Mouse (Mus musculus) lung, embryonic 15.5 days (tissue): Measurements from ENCODE around the gene Sbsn. TPM values are rescaled to one million over a fixed set of nuclear protein-coding genes. Genes with fewer than 3 reads are reported as not detected.
"Not testable (repeated sequence)": the region's sequence is repeated elsewhere in the genome, so short reads cannot be mapped to it uniquely, and the experiment has no call there.

Source experiments
- ATAC-seq: fragments of 200-750 bp; cut with Nextera tagmentation; 2 replicates; pipeline ENCODE4 v1.8.0; 2017; ENCODE audit warnings: moderate number of reproducible peaks, borderline replicate concordance; ENCODE audit not compliant: low FRiP score, low TSS enrichment; ENCODE audit errors: extremely low read depth
- H3K27ac ChIP-seq: fragments of 300-500 bp; sonication (generic); 2 replicates; pipeline ENCODE4 v1.5.1; 2015; ENCODE audit warnings: moderate library complexity, mild to moderate bottlenecking, inconsistent platforms
- H3K27me3 ChIP-seq: fragments of 300-500 bp; sonication (generic); 2 replicates; pipeline ENCODE4 v1.6.1; 2015; ENCODE audit warnings: inconsistent platforms
- H3K36me3 ChIP-seq: fragments of 300-500 bp; sonication (generic); 2 replicates; pipeline ENCODE4 v1.6.1; 2015; ENCODE audit warnings: inconsistent platforms
- H3K4me1 ChIP-seq: fragments of 300-500 bp; sonication (generic); 2 replicates; pipeline ENCODE4 v1.6.1; 2015; ENCODE audit warnings: inconsistent platforms
- H3K4me2 ChIP-seq: fragments of 300-500 bp; sonication (generic); 2 replicates; pipeline ENCODE4 v1.6.1; 2015; ENCODE audit warnings: inconsistent platforms, mild to moderate bottlenecking, moderate library complexity
- H3K4me3 ChIP-seq: fragments of 300-500 bp; sonication (generic); 2 replicates; pipeline ENCODE4 v1.5.1; 2015; ENCODE audit warnings: mild to moderate bottlenecking, inconsistent platforms
- H3K9ac ChIP-seq: fragments of 300-500 bp; sonication (generic); 2 replicates; pipeline ENCODE4 v1.6.1; 2015; ENCODE audit warnings: inconsistent platforms
- H3K9me3 ChIP-seq: fragments of 300-500 bp; sonication (generic); 2 replicates; pipeline ENCODE4 v1.6.1; 2016; ENCODE audit warnings: inconsistent platforms
- WGBS: fragments of 180-500 bp; shearing (Covaris S2); methylation state at CpG from one replicate; pipeline ENCODE4 v1.1.7; 2015; 5-methylcytosine and 5-hydroxymethylcytosine counted together
- polyA plus RNA-seq: library from polyadenylated mRNA; unstranded; fragments of >200 nt; fragmentation: Nextera tagmentation; extraction: Ambion mirVana; gene quantifications from 2 replicates; pipeline ENCODE4 v1.2.1, GENCODE M21; 2015

Gene Sbsn
- polyA plus RNA-seq, 1 experiment from 2014 or later = 1.8 TPM

GRCm38 (mm10) chr7:30729396-30730063, 21.7 kb upstream of the Sbsn start, which contains the start of gene Tmem147:
TSS of gene Tmem147 (minus strand) at chr7:30729540.
- under 1% methylated on average over 60 of the region's 60 CpGs for WGBS
- H3K27ac ChIP-seq = peak within 1 kb of the TSS; percentile 60
- peak; percentile 97 for ATAC-seq

GRCm38 (mm10) chr7:30730064-30730722, 21.1 kb upstream of the Sbsn start:
- WGBS = 22% methylated on average over 14 of the region's 22 CpGs
- not testable (repeated sequence) for ATAC-seq, H3K9me3 ChIP-seq, H3K27me3 ChIP-seq, H3K36me3 ChIP-seq
- H3K4me3 ChIP-seq = peak overlapping the region; percentile 76
- H3K9ac ChIP-seq = peak overlapping the region; percentile 81
- H3K4me1 ChIP-seq = peaks cover 16% of the 10 kb centered on the region
- H3K27ac ChIP-seq = peak overlapping the region; percentile 60
- peak overlapping the region; percentile 76 for H3K4me2 ChIP-seq

More at GRCm38 (mm10) chr7:30729396-30730063, 21.7 kb upstream of the Sbsn start, which contains the start of gene Tmem147:
- Histone ChIP-seq H3K36me3 (peaks cover 9% of the 10 kb centered on the region), H3K4me1 (peaks cover 16% of the 10 kb centered on the region), H3K9ac (peak within 1 kb of the TSS; percentile 81), H3K27me3 (no peaks in the 10 kb centered on the region), H3K4me2 (peak within 1 kb of the TSS; percentile 76), H3K4me3 (peak within 1 kb of the TSS; percentile 76), H3K9me3 (no peaks in the 10 kb centered on the region)

- H3K9ac ChIP-seq = no peak overlapping the region
- H3K9me3 ChIP-seq = no peaks in the 10 kb centered on the region
- ATAC-seq = no peak
- WGBS = 88% methylated on average over 3 of the region's 3 CpGs
- no peaks in the 10 kb centered on the region for H3K4me1 ChIP-seq
- no peak overlapping the region for H3K4me2 ChIP-seq
- no peak overlapping the region for H3K27ac ChIP-seq
- H3K36me3 ChIP-seq = peaks cover 17% of the 10 kb centered on the region
- H3K4me3 ChIP-seq = no peak overlapping the region
- H3K27me3 ChIP-seq = no peaks in the 10 kb centered on the region
These were observed 15.1 kb upstream of the Sbsn start for GRCm38 (mm10) chr7:30736211-30736610.

- H3K4me1 ChIP-seq, H3K9ac ChIP-seq, ATAC-seq, H3K36me3 ChIP-seq, H3K4me3 ChIP-seq, H3K4me2 ChIP-seq, H3K27me3 ChIP-seq, H3K27ac ChIP-seq, H3K9me3 ChIP-seq: not testable (repeated sequence)
- 84% methylated on average over 2 of the region's 2 CpGs for WGBS
These were observed 8.7 kb upstream of the Sbsn start for GRCm38 (mm10) chr7:30742570-30742969.

DNA sequence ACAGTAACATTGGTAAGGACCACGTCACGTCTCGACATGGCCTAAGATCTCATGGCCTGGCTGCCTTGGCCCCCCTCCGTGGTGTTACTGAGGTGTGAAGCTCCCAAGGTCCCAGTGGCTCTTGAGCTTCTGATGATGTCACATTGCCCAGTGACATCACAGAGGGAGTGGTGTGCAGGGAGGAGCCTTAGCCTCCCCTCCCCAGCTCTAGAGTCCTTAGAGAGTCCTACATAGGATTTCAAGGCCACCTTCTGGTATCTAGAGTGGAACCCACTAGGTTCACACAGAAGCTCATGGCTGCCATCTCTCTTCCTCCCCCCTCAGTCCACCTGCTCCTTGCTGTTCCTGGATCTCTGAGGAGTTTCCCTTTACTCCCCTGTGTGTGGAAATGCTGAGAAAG, 7.7 kb upstream of the Sbsn start, which contains the start of gene Gapdhs:
Gene Gapdhs (minus strand): TSS at position 65 of the 400 bp plus-strand sequence.
- H3K27ac ChIP-seq = 0 out of 2 replicates have a peak within 1 kb of the TSS, but pooled peaks have one; percentile 25
- H3K4me3 ChIP-seq, ATAC-seq, H3K9me3 ChIP-seq, H3K4me1 ChIP-seq, H3K36me3 ChIP-seq, H3K4me2 ChIP-seq, H3K27me3 ChIP-seq, H3K9ac ChIP-seq: not testable (repeated sequence)
- no CpG with 5 or more reads among the region's 4 CpGs for WGBS

- Histone ChIP-seq H3K4me2 (no peak overlapping the region), H3K27ac (0 out of 2 replicates have a peak overlapping the region, but pooled peaks have one; percentile 25), H3K9ac (no peak overlapping the region), H3K27me3 (no peaks in the 10 kb centered on the region), H3K36me3 (no peaks in the 10 kb centered on the region), H3K4me1 (0 out of 2 replicates have a peak, but pooled peaks cover 4% of the 10 kb centered on the region), H3K9me3 (no peaks in the 10 kb centered on the region), H3K4me3 (no peak overlapping the region)
- ATAC-seq = peak; percentile 55
- 21% methylated on average over 4 of the region's 4 CpGs for WGBS
These were observed 7.2 kb upstream of the Sbsn start for GRCm38 (mm10) chr7:30744022-30744598.

- no peaks in the 10 kb centered on the region for H3K9me3 ChIP-seq
- no peaks in the 10 kb centered on the region for H3K27me3 ChIP-seq
- H3K27ac ChIP-seq = no peak overlapping the region
- no peak overlapping the region for H3K4me2 ChIP-seq
- no peak for ATAC-seq
- H3K4me3 ChIP-seq = no peak overlapping the region
- no peaks in the 10 kb centered on the region for H3K36me3 ChIP-seq
- 0 out of 2 replicates have a peak, but pooled peaks cover 4% of the 10 kb centered on the region for H3K4me1 ChIP-seq
- no peak overlapping the region for H3K9ac ChIP-seq
- 75% methylated on average over 7 of the region's 7 CpGs for WGBS
These were observed 3.6 kb upstream of the Sbsn start for GRCm38 (mm10) chr7:30747525-30748204.

DNA sequence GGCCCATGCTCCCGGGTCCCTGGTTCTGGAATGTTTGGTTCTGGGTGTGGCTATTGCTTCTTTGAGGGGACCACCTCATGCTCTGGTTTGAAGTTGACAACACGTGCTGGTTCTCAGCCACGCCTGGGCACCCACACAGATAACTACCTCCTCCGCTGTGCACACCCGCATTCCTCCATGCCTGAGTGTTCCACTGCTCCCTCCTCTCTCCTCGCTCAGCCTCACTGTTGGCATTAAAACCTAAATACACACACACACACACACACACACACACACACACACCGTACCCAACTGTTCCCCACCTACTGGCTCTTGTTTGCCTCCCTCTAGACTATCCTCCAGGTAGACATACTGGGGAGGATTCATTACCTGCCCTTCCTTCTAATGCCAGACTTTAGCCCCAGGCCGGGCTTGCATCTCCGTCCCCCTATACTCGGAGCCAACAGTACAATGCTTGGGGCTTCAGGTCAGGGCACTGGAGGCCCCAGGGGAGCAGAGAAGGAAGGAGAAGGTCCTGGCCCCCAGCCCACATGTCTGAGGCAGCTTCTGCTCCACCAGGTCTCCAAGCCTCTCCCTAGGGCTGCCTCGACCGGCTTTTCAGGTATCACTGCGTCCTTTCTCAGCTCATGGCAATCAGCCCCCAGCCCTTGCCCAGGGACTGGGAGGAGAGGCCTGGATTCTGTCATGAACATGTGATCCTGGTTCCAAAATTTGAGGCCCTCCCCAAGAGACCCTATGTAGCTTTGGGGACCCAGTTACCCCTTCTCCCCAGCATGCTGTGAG, 1.3 kb upstream of the Sbsn start:
- H3K36me3 ChIP-seq = peaks cover 2% of the 10 kb centered on the region; the same call in 1 of the 2 replicates
- no peak overlapping the region for H3K4me3 ChIP-seq
- ATAC-seq = peak; percentile 44; the same call in 1 of the 2 replicates
- no peak overlapping the region for H3K9ac ChIP-seq
- H3K27me3 ChIP-seq = no peaks in the 10 kb centered on the region
- WGBS = 72% methylated on average over 13 of the region's 13 CpGs
- no peak overlapping the region for H3K27ac ChIP-seq
- H3K9me3 ChIP-seq = no peaks in the 10 kb centered on the region
- no peaks in the 10 kb centered on the region for H3K4me1 ChIP-seq
- no peak overlapping the region for H3K4me2 ChIP-seq

GRCm38 (mm10) chr7:30757001-30757400, 5.7 kb downstream of the Sbsn start:
- H3K9me3 ChIP-seq = no peaks in the 10 kb centered on the region
- no peaks in the 10 kb centered on the region for H3K27me3 ChIP-seq
- H3K4me2 ChIP-seq = no peak overlapping the region
- ATAC-seq = no peak
- H3K4me1 ChIP-seq = peaks cover 9% of the 10 kb centered on the region
- no peak overlapping the region for H3K27ac ChIP-seq
- H3K4me3 ChIP-seq = no peak overlapping the region
- no peak overlapping the region for H3K9ac ChIP-seq
- H3K36me3 ChIP-seq = peaks cover 4% of the 10 kb centered on the region; the same call in 1 of the 2 replicates
- WGBS = 81% methylated on average over 3 of the region's 3 CpGs

DNA sequence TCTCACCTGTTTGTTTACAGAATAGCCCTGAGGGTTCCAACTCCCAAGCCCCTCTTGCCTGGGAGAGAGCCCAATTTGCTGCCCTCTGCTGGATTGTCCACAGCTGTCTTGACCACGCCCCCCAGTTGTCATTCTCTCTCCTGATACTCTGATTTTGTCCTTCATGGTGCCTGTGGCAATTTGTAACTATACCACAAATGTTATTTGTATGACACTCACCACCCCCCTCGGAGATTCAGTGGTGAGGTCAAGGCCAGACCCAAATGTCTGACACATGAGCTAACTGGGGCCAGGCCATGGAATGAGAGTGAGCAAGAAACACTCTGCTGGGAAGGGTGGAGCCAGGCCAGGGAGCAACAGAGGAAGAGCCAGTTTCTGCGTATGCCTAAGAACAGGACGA, 7.6 kb downstream of the Sbsn start:
- Histone ChIP-seq H3K4me2 (no peak overlapping the region), H3K4me1 (peaks cover 9% of the 10 kb centered on the region), H3K4me3 (no peak overlapping the region), H3K36me3 (peaks cover 4% of the 10 kb centered on the region; the same call in 1 of the 2 replicates), H3K9me3 (no peaks in the 10 kb centered on the region), H3K27ac (no peak overlapping the region), H3K9ac (no peak overlapping the region), H3K27me3 (no peaks in the 10 kb centered on the region)
- no peak for ATAC-seq
- 21% methylated on average over 4 of the region's 4 CpGs for WGBS

GRCm38 (mm10) chr7:30761769-30762352, 10.6 kb downstream of the Sbsn start:
- ATAC-seq = no peak
- Histone ChIP-seq H3K36me3 (no peaks in the 10 kb centered on the region), H3K9me3 (no peaks in the 10 kb centered on the region), H3K4me1 (peaks cover 9% of the 10 kb centered on the region), H3K4me2 (no peak overlapping the region), H3K4me3 (no peak overlapping the region), H3K27me3 (no peaks in the 10 kb centered on the region), H3K27ac (no peak overlapping the region), H3K9ac (no peak overlapping the region)
- WGBS = 67% methylated on average over 4 of the region's 4 CpGs
